Mouse (Mus musculus) cerebral cortex, adult 2 months (tissue): ENCODE results near the gene Acsbg2.

Source experiments
- WGBS: fragments of 180-500 bp; shearing (Covaris S2); methylation state at CpG from one replicate; pipeline ENCODE4 v1.1.7; 2018; 5-methylcytosine and 5-hydroxymethylcytosine counted together

The Acsbg2 gene

GRCm38 (mm10) chr17:56819694-56820111 is 54.5 kb downstream of the Acsbg2 start:
- WGBS: 56% methylated on average over 8 of the region's 8 CpGs

- WGBS: 61% methylated on average over 6 of the region's 6 CpGs
Observed at GRCm38 (mm10) chr17:56819032-56819545, 55.2 kb downstream of the Acsbg2 start.

GRCm38 (mm10) chr17:56818067-56818636 is 56.1 kb downstream of the Acsbg2 start:
- WGBS: 53% methylated on average over 11 of the region's 11 CpGs

GRCm38 (mm10) chr17:56815057-56815345 is 59.2 kb downstream of the Acsbg2 start:
- 57% methylated on average over 3 of the region's 3 CpGs for WGBS

- WGBS: 12% methylated on average over 24 of the region's 24 CpGs
Observed at GRCm38 (mm10) chr17:56814316-56815056, 59.8 kb downstream of the Acsbg2 start.

- WGBS: 28% methylated on average over 3 of the region's 3 CpGs
Observed at GRCm38 (mm10) chr17:56810245-56810644, 64.0 kb downstream of the Acsbg2 start.

- 6% methylated on average over 9 of the region's 9 CpGs for WGBS
Observed at GRCm38 (mm10) chr17:56808518-56808917, 65.7 kb downstream of the Acsbg2 start.

- 91% methylated on average over 1 of the region's 1 CpGs for WGBS
Observed at GRCm38 (mm10) chr17:56805784-56806183, 68.5 kb downstream of the Acsbg2 start.

GRCm38 (mm10) chr17:56804952-56805351 is 69.3 kb downstream of the Acsbg2 start:
- WGBS: 64% methylated on average over 5 of the region's 5 CpGs

- 84% methylated on average over 8 of the region's 8 CpGs for WGBS
Observed at GRCm38 (mm10) chr17:56802065-56802464, 72.2 kb downstream of the Acsbg2 start.

- WGBS: 85% methylated on average over 3 of the region's 3 CpGs
Observed at GRCm38 (mm10) chr17:56799276-56799675, 75.0 kb downstream of the Acsbg2 start.

GRCm38 (mm10) chr17:56793614-56794319 is 80.5 kb downstream of the Acsbg2 start:
- 79% methylated on average over 6 of the region's 6 CpGs for WGBS
